Mouse (Mus musculus) MEL (cell line): Measurements from ENCODE around the gene Pfn1. TPM values are rescaled to one million over a fixed set of nuclear protein-coding genes. Genes with fewer than 3 reads are reported as not detected.

Experiments
- DNase-seq: peaks from one replicate; pipeline ENCODE4 v3.0.0; 2011; ENCODE audit warnings: low read depth, low spot score
- H3K27ac ChIP-seq: 2 replicates; pipeline ENCODE4 v1.5.1; 2012; ENCODE audit warnings: low read depth, mild to moderate bottlenecking, control low read depth, low read length, moderate library complexity; ENCODE audit not compliant: control insufficient read depth
- H3K27me3 ChIP-seq, 2 experiments: fragments of 150-350 bp in 1 of 2; sonication (generic) in 1 of 2; 2 replicates each; pipeline ENCODE4 v1.6.1; 2012; ENCODE audit warnings: low read length in 2 of 2, mild to moderate bottlenecking in 2 of 2, improper control_type of control experiment in 1 of 2, moderate library complexity in 1 of 2; ENCODE audit not compliant: insufficient read depth in 2 of 2, control insufficient read depth in 1 of 2
- H3K36me3 ChIP-seq, 2 experiments: 2 replicates each; pipeline ENCODE4 v1.6.1; 2012 to 2014; ENCODE audit warnings: low read length in 2 of 2, improper control_type of control experiment in 1 of 2, inconsistent platforms in 1 of 2, mild to moderate bottlenecking in 1 of 2; ENCODE audit not compliant: insufficient read depth in 2 of 2, control insufficient read depth in 1 of 2
- H3K4me1 ChIP-seq, 2 experiments: fragments of 150-350 bp in 1 of 2; sonication (generic) in 1 of 2; 2 replicates each; pipeline ENCODE4 v1.6.1; 2012; ENCODE audit warnings: low read length in 2 of 2, improper control_type of control experiment in 1 of 2, mild to moderate bottlenecking in 1 of 2; ENCODE audit not compliant: insufficient read depth in 2 of 2, control insufficient read depth in 1 of 2
- H3K4me3 ChIP-seq, 2 experiments: fragments of 150-350 bp in 1 of 2; sonication (generic) in 1 of 2; 2 replicates each; pipeline ENCODE4 v1.5.1; 2012; ENCODE audit warnings: low read depth in 2 of 2, low read length in 2 of 2, mild to moderate bottlenecking in 2 of 2, moderate library complexity in 2 of 2, control low read depth in 1 of 2, improper control_type of control experiment in 1 of 2; ENCODE audit not compliant: control insufficient read depth in 1 of 2, insufficient read depth in 1 of 2
- H3K79me2 ChIP-seq: 2 replicates; pipeline ENCODE4 v1.6.1; 2012; ENCODE audit warnings: mild to moderate bottlenecking, low read length, moderate library complexity; ENCODE audit not compliant: control insufficient read depth, poor library complexity, insufficient read depth
- H3K9ac ChIP-seq: 2 replicates; pipeline ENCODE4 v1.6.1; 2012; ENCODE audit warnings: low read depth, mild to moderate bottlenecking, control low read depth, low read length, moderate library complexity; ENCODE audit not compliant: control insufficient read depth, poor library complexity, severe bottlenecking
- H3K9me3 ChIP-seq: fragments of 150-350 bp; sonication (generic); replicated peaks from 2 replicates; pipeline ENCODE4 v1.6.1; 2012; ENCODE audit warnings: mild to moderate bottlenecking, low read length, improper control_type of control experiment, moderate library complexity; ENCODE audit not compliant: insufficient read depth
- BHLHE40 ChIP-seq: IDR thresholded peaks from 2 replicates; pipeline ENCODE4 v1.6.1; 2012; ENCODE audit warnings: low read depth, mild to moderate bottlenecking, inconsistent platforms, low read length, improper control_type of control experiment, borderline replicate concordance
- CTCF ChIP-seq, 3 experiments: IDR thresholded peaks in 2 of 3; conservative IDR thresholded peaks in 1 of 3; 2 replicates each; pipeline ENCODE4 v1.5.1; 2011 to 2012; ENCODE audit warnings: low read length in 3 of 3, low read depth in 2 of 3, mild to moderate bottlenecking in 2 of 3, improper control_type of control experiment in 1 of 3, inconsistent platforms in 1 of 3, mixed read lengths in 1 of 3, moderate library complexity in 1 of 3; ENCODE audit not compliant: control insufficient read depth in 1 of 3, insufficient read depth in 1 of 3, poor library complexity in 1 of 3, severe bottlenecking in 1 of 3
- E2F4 ChIP-seq: IDR thresholded peaks from 2 replicates; pipeline ENCODE4 v1.6.1; 2011; ENCODE audit warnings: low read depth, low read length, improper control_type of control experiment, borderline replicate concordance
- ELF1 ChIP-seq: IDR thresholded peaks from 2 replicates; pipeline ENCODE4 v1.6.1; 2014; ENCODE audit warnings: low read depth, mild to moderate bottlenecking, inconsistent platforms, low read length, improper control_type of control experiment, moderate library complexity
- ETS1 ChIP-seq: IDR thresholded peaks from 2 replicates; pipeline ENCODE4 v1.6.1; 2012; ENCODE audit warnings: low read depth, mild to moderate bottlenecking, inconsistent platforms, low read length, improper control_type of control experiment, moderate library complexity
- GATA1 ChIP-seq: IDR thresholded peaks from 2 replicates; pipeline ENCODE4 v1.6.1; 2011; ENCODE audit warnings: low read depth, low read length, improper control_type of control experiment
- HCFC1 ChIP-seq: IDR thresholded peaks from 2 replicates; pipeline ENCODE4 v1.6.1; 2012; ENCODE audit warnings: low read depth, mild to moderate bottlenecking, inconsistent platforms, low read length, improper control_type of control experiment, moderate library complexity
- JUND ChIP-seq: IDR thresholded peaks from 2 replicates; pipeline ENCODE4 v1.6.1; 2011; ENCODE audit warnings: low read depth, mild to moderate bottlenecking, improper control_type of control experiment, low read length
- KAT2A ChIP-seq: conservative IDR thresholded peaks from 2 replicates; pipeline ENCODE4 v1.6.1; 2012; ENCODE audit warnings: low read depth, low read length, improper control_type of control experiment, inconsistent platforms
- MAX ChIP-seq: IDR thresholded peaks from 2 replicates; pipeline ENCODE4 v1.6.1; 2011; ENCODE audit warnings: low read length, improper control_type of control experiment
- MXI1 ChIP-seq: IDR thresholded peaks from 2 replicates; pipeline ENCODE4 v1.6.1; 2011; ENCODE audit warnings: mild to moderate bottlenecking, low read depth, low read length, improper control_type of control experiment
- MYC ChIP-seq: IDR thresholded peaks from 2 replicates; pipeline ENCODE4 v1.6.1; 2011; ENCODE audit warnings: low read depth, mild to moderate bottlenecking, low read length, improper control_type of control experiment, moderate library complexity
- NELFE ChIP-seq: IDR thresholded peaks from 2 replicates; pipeline ENCODE4 v1.6.1; 2011; ENCODE audit warnings: low read depth, low read length, improper control_type of control experiment
- POLR2AphosphoS2 ChIP-seq: IDR thresholded peaks from 2 replicates; pipeline ENCODE4 v1.6.1; 2011; ENCODE audit warnings: low read length, improper control_type of control experiment
- RAD21 ChIP-seq: IDR thresholded peaks from 2 replicates; pipeline ENCODE4 v1.6.1; 2011; ENCODE audit warnings: mild to moderate bottlenecking, low read depth, low read length, improper control_type of control experiment
- SIN3A ChIP-seq: IDR thresholded peaks from 2 replicates; pipeline ENCODE4 v1.6.1; 2012; ENCODE audit warnings: low read length, improper control_type of control experiment, inconsistent platforms
- TCF12 ChIP-seq: IDR thresholded peaks from 2 replicates; pipeline ENCODE4 v1.6.1; 2014; ENCODE audit warnings: low read depth, mild to moderate bottlenecking, inconsistent platforms, low read length, improper control_type of control experiment, moderate library complexity
- UBTF ChIP-seq: IDR thresholded peaks from 2 replicates; pipeline ENCODE4 v1.6.1; 2012; ENCODE audit warnings: low read depth, mild to moderate bottlenecking, inconsistent platforms, low read length, improper control_type of control experiment, moderate library complexity, borderline replicate concordance; ENCODE audit not compliant: insufficient read depth
- USF2 ChIP-seq, 2 experiments: IDR thresholded peaks; 2 replicates each; pipeline ENCODE4 v1.6.1; 2011 to 2012; ENCODE audit warnings: improper control_type of control experiment in 2 of 2, low read length in 2 of 2, borderline replicate concordance in 1 of 2, inconsistent platforms in 1 of 2, low read depth in 1 of 2, mild to moderate bottlenecking in 1 of 2; ENCODE audit not compliant: insufficient read depth in 1 of 2
- ZMIZ1 ChIP-seq: IDR thresholded peaks from 2 replicates; pipeline ENCODE4 v1.6.1; 2012; ENCODE audit warnings: low read depth, mild to moderate bottlenecking, inconsistent platforms, low read length, improper control_type of control experiment, moderate library complexity
- polyA plus RNA-seq, 2 experiments: library from polyadenylated mRNA; stranded (reverse) in 1 of 2; unstranded in 1 of 2; fragments of >175 nt in 1 of 2; fragments of >200 nt in 1 of 2; gene quantifications; 2 replicates each; pipeline versions ENCODE4 v1.2.1 to v1.2.4; 2012; ENCODE audit warnings: low replicate concordance in 2 of 2, low read depth in 1 of 2; ENCODE audit not compliant: insufficient read length in 2 of 2, insufficient read depth in 1 of 2, missing spikeins in 1 of 2
- total RNA-seq: library from RNA; depleted of rRNA; stranded (reverse); fragments of 300-350 nt; gene quantifications from 2 replicates; pipeline ENCODE4 v1.2.3, GENCODE M21; 2012

Pfn1 gene
- total and polyA plus RNA-seq, 3 experiments = 1,332 to 5,980 (median 2,392) TPM

DNA sequence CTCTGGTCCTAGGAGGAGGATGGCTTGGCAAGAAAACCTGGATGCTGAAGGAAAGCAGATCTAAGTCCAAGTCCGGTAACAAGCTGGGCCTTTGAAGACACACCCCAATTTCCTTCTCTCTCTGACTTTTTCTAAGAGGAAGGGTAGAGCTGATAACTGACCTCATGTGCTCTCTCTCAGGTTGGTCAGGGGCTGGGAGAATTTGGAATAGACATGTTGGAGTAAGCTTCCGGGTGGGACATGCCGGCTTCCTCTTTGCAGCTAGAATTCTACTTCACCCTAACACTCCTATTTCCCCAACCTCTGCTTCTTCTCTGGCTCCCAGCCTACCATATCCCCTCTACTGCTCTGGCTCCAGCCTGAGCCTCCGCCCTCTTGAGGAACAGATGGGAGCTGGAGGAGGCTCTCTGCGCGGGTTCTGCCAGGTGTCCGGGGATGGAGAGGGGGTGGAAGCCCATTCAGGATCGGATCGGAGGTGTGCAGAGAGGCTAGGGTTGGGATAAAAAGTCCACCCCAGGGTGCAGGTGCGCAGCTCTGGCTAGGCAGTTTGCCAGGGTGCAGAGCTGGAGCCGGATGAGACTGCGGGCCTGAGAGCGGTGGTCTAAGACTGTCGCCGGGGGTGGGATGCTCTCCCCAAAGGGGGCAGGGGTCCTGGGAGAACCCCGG lies 32.6 kb upstream of the Pfn1 start:
- DNase-seq = peak; percentile 78
- peaks cover 0 to 9% of the 10 kb centered on the region in 2 experiments; a peak in 2 of 4 replicates for H3K4me1 ChIP-seq
- H3K27ac ChIP-seq = peak overlapping the region; percentile 48

GRCm38 (mm10) chr11:70683640-70684039 lies 29.2 kb upstream of the Pfn1 start:
- no peak for DNase-seq

More for the DNA sequence above, 32.6 kb upstream of the Pfn1 start:
- TF ChIP-seq MYC = peak; percentile 75; the same call in 1 of the 2 replicates
- no peak for TF ChIP-seq BHLHE40
- no peak for TF ChIP-seq USF2 (IDR thresholded peaks at IDR 0.05; ENCODE audit: borderline replicate concordance in 1 of 2, insufficient read depth in 1 of 2, low read depth in 1 of 2, low read length in 2 of 2)
- TF ChIP-seq ELF1 = peak; percentile 65
- peak; percentile 10; the same call in 1 of the 2 replicates for TF ChIP-seq MXI1
- 0 out of 2 replicates have a peak, but pooled peaks have one; percentile 6 for TF ChIP-seq TCF12
- no peak for TF ChIP-seq RAD21
- TF ChIP-seq CTCF (IDR thresholded peaks at IDR 0.05 in 2 of 3, conservative IDR thresholded peaks at IDR 0.05 in 1 of 3; ENCODE audit: control insufficient read depth in 1 of 3, insufficient read depth in 1 of 3, low read depth in 2 of 3, low read length in 3 of 3, poor library complexity in 1 of 3, severe bottlenecking in 1 of 3) = no peak
- peak; percentile 61; the same call in 1 of the 2 replicates for TF ChIP-seq MAX
- TF ChIP-seq NELFE = peak; percentile 33; the same call in 1 of the 2 replicates
- 0 out of 2 replicates have a peak, but pooled peaks have one; percentile 6 for TF ChIP-seq ZMIZ1
- TF ChIP-seq SIN3A = peak; percentile 27; the same call in 1 of the 2 replicates
- TF ChIP-seq ETS1 = 0 out of 2 replicates have a peak, but pooled peaks have one; percentile 25
- TF ChIP-seq GATA1 = no peak
- H3K79me2 ChIP-seq = peaks cover 4% of the 10 kb centered on the region; the same call in 1 of the 2 replicates
- H3K27me3 ChIP-seq = no peaks in the 10 kb centered on the region
- H3K36me3 ChIP-seq = peaks cover 0 to 5% of the 10 kb centered on the region in 2 experiments; a peak in 2 of 4 replicates
- peak overlapping the region; percentile 63 to 79 for H3K4me3 ChIP-seq
- peak overlapping the region; percentile 86 for H3K9ac ChIP-seq
- H3K9me3 ChIP-seq = no peaks in the 10 kb centered on the region

More at GRCm38 (mm10) chr11:70683640-70684039, 29.2 kb upstream of the Pfn1 start:
- Histone ChIP-seq H3K9ac (no peak overlapping the region), H3K9me3 (no peaks in the 10 kb centered on the region), H3K36me3 (peaks cover 0 to 10% of the 10 kb centered on the region in 2 experiments; a peak in 2 of 4 replicates), H3K27me3 (no peaks in the 10 kb centered on the region), H3K79me2 (peaks cover 4% of the 10 kb centered on the region; the same call in 1 of the 2 replicates), H3K4me1 (peaks cover 0 to 12% of the 10 kb centered on the region in 2 experiments; a peak in 3 of 4 replicates), H3K27ac (no peak overlapping the region), H3K4me3 (no peak overlapping the region)
- TF ChIP-seq KAT2A (no peak), POLR2AphosphoS2 (no peak), TCF12 (no peak), MXI1 (no peak), BHLHE40 (no peak), E2F4 (no peak), HCFC1 (no peak), CTCF (IDR thresholded peaks at IDR 0.05 in 2 of 3, conservative IDR thresholded peaks at IDR 0.05 in 1 of 3; ENCODE audit: control insufficient read depth in 1 of 3, insufficient read depth in 1 of 3, low read depth in 2 of 3, low read length in 3 of 3, poor library complexity in 1 of 3, severe bottlenecking in 1 of 3) (no peak), UBTF (no peak), JUND (no peak), GATA1 (no peak)
